Mouse (Mus musculus) T-helper 17 cell (primary cell): ENCODE measurements around the gene Col4a4.

Source experiments
- in situ Hi-C, 2 experiments: fragments of 300-600 bp; cut with MboI, MseI; formaldehyde crosslinking; loops; 1 replicate in 1 of 2; 2 replicates in 1 of 2; pipeline ENCODE4 v1.15.1; 2025; ENCODE audit warnings: high pct_unique_total_duplicates in 2 of 2

Col4a4 gene

DNA sequence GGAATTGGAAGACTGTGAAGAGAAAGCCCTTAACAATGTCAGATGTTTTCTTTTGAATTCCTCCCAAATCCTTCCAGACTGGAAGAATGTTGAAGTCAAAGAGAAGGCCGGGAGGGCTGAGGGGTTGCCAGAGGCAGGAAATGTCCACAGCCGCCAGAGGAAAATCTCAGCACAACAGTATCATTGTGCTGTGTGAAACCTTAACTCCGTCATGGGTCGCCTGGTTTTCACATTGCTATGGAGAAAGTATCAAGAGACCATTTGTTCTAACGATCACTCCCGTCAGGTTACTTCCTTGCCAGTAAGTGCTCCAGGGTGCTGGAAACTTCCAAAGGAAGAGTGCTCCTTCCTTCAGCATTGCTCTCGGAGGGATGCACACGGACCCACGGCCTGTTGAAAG is 109.9 kb downstream of the Col4a4 start:
- in situ Hi-C loops, result loop anchor here in 1 of 2 experiments (10.0 kb wide), 1 partner anchor 372 kb away; no protein-coding TSS in a partner anchor

DNA sequence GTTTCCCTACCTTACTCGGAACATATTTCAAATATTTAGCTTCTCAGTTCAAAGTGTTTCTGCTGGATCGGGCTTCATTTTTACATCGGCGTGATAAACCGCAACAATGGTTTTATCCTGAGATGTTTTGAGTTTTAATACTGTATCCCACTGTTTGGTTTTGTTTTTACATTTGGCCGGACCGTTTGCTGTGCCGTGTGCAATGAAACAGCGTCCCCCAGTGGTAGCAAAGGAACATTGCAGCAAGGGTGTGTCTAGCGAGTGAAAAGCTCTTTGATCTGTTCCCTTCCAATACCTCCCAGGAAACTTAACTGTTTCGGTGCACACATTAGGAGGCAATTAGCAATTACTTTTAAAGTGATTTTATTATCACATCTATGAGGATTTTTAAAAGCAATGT is 110.4 kb downstream of the Col4a4 start:
- in situ Hi-C loops, result loop anchor here in 1 of 2 experiments (10.0 kb wide), 1 partner anchor 371 kb away; no protein-coding TSS in a partner anchor

- in situ Hi-C loops, result loop anchor here in 1 of 2 experiments (10.0 kb wide), 1 partner anchor 371 kb away; no protein-coding TSS in a partner anchor
These were observed 110.8 kb downstream of the Col4a4 start for GRCm38 (mm10) chr1:82475821-82476220.

DNA sequence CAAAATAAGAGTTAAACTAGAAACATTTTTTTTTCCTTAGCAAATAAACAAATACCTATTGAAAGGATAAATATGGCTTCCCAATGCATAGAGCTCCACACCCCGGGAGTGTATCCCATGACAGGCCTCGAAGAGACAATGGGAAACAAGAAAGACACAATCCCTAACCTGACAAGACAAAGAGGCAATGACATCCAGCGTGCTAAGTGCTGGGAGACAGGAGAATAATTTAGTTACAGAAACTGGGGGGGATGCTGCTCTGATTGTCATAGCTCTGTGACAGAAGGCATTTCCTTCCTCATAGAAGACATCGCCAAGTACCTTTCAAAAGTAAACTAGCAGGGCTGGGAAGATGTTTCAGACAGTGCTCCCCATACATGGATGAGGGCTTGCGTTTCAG is 111.4 kb downstream of the Col4a4 start:
- in situ Hi-C loops, result loop anchor here in 1 of 2 experiments (10.0 kb wide), 1 partner anchor 370 kb away; no protein-coding TSS in a partner anchor

GRCm38 (mm10) chr1:82474461-82474961 is 112.1 kb downstream of the Col4a4 start:
- in situ Hi-C loops, result loop anchor here (10.0 to 25.0 kb wide), 2 partner anchors 370 to 1162 kb away; no protein-coding TSS in a partner anchor

- in situ Hi-C loops, result loop anchor here (10.0 to 25.0 kb wide), 2 partner anchors 369 to 1161 kb away; no protein-coding TSS in a partner anchor
These were observed 113.2 kb downstream of the Col4a4 start for GRCm38 (mm10) chr1:82473467-82473866.

DNA sequence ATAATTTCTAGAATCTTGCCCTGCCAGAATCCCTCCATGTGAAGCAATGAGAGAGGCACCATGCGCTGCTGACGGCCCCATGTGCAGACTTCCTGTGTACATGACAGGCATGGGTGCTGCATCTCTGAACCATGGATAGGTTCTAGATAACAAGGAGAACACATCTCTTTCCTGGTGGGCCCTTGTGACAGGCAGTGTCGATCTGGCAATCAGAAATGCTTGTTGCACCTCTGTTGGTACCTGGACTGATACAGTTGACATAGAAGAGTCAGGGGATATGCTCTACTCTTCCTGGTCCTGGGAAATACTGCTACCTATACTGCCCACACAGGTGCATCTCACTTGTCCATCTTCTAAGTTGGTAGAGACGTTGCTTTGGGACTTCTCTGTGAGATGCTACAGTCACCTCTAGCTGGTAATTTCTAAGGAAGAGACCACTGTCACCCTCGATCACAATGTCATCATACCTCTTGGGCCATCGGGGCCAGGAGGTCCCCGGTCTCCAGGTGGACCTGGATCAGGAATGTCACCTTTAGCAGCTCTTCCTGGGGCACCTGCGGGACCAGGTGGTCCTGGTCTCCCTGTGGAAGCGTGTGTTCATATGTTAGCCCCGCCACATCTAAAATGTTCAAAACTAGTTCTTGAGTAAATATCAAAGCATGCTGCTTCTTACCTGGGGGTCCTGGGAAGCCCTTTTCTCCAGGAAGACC is 116.0 kb downstream of the Col4a4 start:
- in situ Hi-C loops, result loop anchor here (10.0 to 25.0 kb wide), 2 partner anchors 366 to 1158 kb away; no protein-coding TSS in a partner anchor

GRCm38 (mm10) chr1:82468872-82469271 is 117.8 kb downstream of the Col4a4 start:
- in situ Hi-C loops, result loop anchor here (25.0 kb wide), 1 partner anchor 1157 kb away; no protein-coding TSS in a partner anchor

GRCm38 (mm10) chr1:82465321-82465853 is 121.3 kb downstream of the Col4a4 start:
- in situ Hi-C loops, result loop anchor here (25.0 kb wide), 1 partner anchor 1153 kb away; no protein-coding TSS in a partner anchor

DNA sequence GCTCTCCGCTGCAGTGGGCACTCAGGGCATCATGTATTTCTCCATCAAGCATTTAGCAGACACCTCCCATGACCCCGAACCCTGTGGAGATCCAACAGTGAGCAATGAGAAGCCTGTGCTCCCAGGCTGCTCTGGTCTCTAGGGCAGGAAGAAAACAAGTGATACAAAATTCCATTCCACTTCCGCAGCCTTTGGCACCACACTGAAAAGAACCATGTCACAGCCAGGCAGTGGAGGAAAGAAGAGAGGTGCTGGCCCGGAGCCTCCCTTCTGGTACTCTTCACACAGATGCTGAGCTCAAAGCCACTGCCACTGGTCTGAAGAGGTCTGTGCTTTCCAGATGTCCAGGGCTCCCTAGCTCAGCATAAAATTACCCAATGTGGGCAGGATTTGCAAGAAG is 125.6 kb downstream of the Col4a4 start:
- in situ Hi-C loops, result loop anchor here (25.0 kb wide), 1 partner anchor 1149 kb away; no protein-coding TSS in a partner anchor

DNA sequence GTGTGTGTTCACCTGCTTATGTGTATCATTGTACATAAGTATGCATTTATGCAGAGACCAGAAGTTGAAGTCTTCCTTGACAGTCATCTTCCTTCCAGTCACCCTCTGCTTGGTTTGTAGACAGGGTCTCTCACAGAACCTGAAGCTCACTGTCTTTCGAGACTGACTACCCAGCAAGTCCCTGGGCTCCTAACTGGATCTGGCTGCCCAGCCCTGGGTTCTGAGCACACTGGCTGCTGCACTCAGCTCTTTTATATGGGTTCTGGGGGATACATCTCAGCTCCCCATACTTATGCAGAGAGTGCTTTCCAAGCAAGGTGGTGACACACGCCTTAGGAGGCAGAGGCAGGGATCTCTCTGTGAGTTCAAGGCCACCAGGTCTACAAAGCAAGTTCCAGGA is 126.7 kb downstream of the Col4a4 start:
- in situ Hi-C loops, result loop anchor here (25.0 kb wide), 1 partner anchor 1148 kb away; no protein-coding TSS in a partner anchor

DNA sequence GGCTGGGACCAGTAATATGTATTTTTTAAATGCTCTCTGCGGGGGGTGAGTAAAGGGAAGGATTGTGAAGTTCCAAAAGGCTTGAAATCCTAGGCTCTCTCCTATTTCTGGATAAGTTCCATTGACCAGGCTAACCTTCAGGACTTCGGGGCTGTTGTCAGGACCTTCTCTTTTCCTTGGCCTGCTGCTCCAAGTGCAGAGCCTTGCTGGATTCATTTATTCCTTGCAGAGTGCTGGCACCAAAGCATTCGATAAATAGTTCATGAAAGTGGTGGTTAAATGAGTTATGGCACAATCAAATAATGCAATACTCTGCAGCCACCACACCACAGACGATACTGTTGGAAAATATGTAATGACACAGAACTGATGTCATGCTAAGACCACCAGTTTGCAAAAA is 127.3 kb downstream of the Col4a4 start:
- in situ Hi-C loops, result loop anchor here (25.0 kb wide), 1 partner anchor 1147 kb away; no protein-coding TSS in a partner anchor

DNA sequence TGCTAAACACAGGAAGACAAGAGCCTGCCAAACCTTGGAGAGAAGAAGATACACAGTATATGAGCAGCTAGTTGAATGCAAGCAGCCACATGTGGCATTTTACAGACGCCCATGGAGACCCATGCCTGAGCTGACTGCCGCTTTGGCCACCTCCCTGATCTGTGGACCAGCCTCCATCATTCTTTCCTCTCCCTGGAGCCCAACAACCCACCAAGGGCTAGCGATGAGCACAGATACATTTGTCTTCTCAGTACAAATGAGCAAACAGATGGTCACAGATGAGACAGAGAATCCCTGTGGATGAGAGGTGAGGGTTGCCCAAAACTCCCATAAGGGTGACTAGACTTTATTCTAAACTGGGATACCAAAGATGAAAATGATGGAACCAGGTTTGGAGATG is 132.6 kb downstream of the Col4a4 start:
- in situ Hi-C loops, result loop anchor here (25.0 kb wide), 1 partner anchor 1142 kb away; no protein-coding TSS in a partner anchor

DNA sequence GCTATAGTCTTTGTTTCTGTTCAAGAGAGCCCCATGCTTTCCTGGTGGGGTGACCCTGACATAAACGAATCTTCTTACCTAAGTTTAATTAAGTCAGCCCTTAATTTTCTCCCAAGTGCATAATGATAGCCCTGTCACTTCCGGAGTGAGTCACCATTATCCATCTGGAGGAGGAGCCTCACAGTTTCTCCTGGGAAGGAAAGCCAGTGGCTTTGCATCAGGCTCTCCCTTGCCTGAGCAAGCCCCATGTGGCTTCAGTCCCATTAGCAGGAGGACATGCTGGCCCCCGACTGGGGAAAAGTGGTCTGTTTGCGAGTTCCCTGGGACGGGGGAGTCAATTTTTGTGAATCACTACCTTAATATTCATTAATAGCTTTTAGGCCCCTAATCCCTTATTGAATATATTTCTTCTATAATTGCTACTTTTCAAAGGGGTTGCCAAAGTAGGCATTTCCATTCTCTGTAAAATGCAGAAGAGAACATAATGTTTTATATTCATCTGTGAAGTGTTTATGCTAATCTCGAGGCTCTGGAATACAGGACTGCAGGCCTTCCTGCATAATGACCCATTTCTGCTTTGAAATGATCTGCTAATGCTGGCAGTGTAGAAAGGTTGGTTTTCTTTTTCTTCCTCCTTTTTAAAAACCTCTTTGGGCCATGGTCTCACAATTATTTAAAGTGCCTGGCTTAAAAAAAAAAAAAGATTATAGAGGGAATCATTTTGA is 134.6 kb downstream of the Col4a4 start:
- in situ Hi-C loops, result loop anchor here (25.0 kb wide), 1 partner anchor 1140 kb away; no protein-coding TSS in a partner anchor

GRCm38 (mm10) chr1:82449851-82450250 is 136.8 kb downstream of the Col4a4 start:
- in situ Hi-C loops, result loop anchor here (25.0 kb wide), 1 partner anchor 1138 kb away; no protein-coding TSS in a partner anchor

- in situ Hi-C loops, result no loop called here
These were observed 140.6 kb downstream of the Col4a4 start for GRCm38 (mm10) chr1:82446049-82446448.

GRCm38 (mm10) chr1:82443517-82443916 is 143.1 kb downstream of the Col4a4 start:
- in situ Hi-C loops, result no loop called here

DNA sequence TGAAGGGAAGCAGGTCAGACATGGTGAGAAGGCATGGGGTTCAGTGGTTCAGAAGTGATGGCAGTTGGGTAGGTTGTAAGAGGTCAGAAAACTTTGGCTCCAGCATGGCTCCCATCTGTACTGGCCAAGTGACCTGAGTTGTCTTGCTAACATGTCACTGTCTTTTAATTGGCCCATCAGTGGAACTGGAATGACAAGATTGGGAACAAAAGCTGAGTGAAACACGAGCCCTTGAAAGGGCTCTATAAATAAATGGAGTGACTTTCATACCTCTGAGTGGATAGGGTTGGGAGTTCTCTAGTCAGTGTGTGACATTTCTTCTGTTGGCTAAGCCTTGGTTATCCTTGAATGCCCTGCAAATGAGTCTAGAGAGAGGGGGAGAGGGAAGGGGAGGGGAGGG is 146.5 kb downstream of the Col4a4 start:
- in situ Hi-C loops, result no loop called here

DNA sequence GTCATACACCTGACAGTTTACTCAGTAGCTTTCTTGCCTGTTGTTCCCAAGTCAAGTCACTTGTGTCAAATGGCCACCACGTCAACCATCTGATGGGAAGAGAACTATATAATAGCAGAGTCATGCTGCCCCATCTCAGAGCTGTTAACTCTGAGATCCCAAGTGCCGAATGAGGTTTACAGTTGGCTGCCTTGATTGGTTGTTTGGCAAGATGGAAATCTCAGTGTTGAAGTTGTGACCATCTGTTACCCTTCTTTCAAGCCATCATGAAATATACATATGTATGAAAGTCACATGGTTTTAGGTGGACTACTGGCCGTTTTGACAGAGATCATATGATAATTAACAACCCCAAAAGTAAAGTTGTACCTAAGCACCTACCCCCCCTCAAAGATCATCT is 149.4 kb downstream of the Col4a4 start:
- in situ Hi-C loops, result no loop called here

- in situ Hi-C loops, result no loop called here
These were observed 153.0 kb downstream of the Col4a4 start for GRCm38 (mm10) chr1:82433649-82434005.

DNA sequence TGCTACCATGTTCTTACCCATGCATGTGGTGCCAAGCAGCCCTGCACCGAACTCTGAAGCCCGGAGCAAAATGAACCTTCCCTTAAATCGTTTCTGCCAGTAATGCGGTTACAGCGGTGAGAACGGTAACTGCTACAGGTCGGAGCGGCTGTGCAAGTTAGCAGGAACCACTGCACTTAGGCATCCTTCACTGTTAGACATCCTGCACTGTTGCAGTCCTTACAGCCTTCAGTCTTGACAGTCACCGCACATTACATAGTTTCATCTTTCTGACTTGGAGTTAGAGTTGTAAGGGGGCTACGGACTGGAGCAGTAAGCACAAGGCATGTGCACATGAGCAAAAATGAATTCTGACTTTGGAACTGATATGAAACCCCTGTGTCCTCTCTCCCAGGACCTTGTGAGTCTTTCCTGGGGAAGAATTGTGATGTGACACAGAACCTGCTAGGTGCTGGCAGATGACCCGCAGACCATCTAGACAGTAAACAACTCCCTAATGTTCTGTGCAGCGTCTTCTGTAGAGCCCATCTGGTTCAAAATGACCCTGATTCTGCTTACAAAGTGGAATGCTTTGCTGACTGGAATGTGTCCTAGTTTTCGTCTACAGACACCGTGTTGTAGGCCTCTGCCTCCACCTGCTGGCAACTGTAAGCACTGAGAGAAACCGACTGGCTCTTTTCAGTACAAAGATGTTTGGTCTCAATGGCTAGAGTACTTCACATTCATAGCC is 153.6 kb downstream of the Col4a4 start:
- in situ Hi-C loops, result no loop called here
